ENCODE assay signal across 25 mouse cellular contexts in genomic region chr17:4265471-4265870, GRCm38 (mm10).
DNase-seq lines count a peak whose midpoint lies in the region; ATAC-seq and TF ChIP-seq lines count a peak whose summit lies in the region.
"Had no signal": no experiment of that assay in that cellular context is flagged by ENCODE, and none has a peak within 500 bp of the region (broad histone marks: within the 10 kb centered on the region; RNA-seq: fewer than 3 reads in every experiment).

No protein-coding gene starts in this region.

- no peak for DNase-seq in forebrain, embryonic 11.5 days (ENCODE audit: low spot score)
- DNase-seq in midbrain, embryonic 10.5 days (ENCODE audit: low spot score): no peak
- no peak for DNase-seq in midbrain, postnatal 0 days (ENCODE audit: low spot score)
- peak; percentile 51 for DNase-seq in brain, embryonic 14.5 days (ENCODE audit: low read depth)
- DNase-seq in gonadal fat pad, adult 2 months (ENCODE audit: low read depth): peak; percentile 28
- DNase-seq in left cerebral cortex, adult 11 months (ENCODE audit: low spot score): no peak
- no peak for DNase-seq in adrenal gland, postnatal 25 days
- DNase-seq: adrenal gland, adult 2 months; cerebellum, adult 18-20 months; cerebellum, postnatal 25 days; heart, postnatal 10 days; liver, embryonic 13.5 days; lung, adult 2 months; lung, postnatal 14 days had no signal

- H3K36me3 ChIP-seq in forebrain, embryonic 12.5 days (replicated peaks): no peaks in the 10 kb centered on the region
- H3K36me3 ChIP-seq in forebrain, embryonic 11.5 days (ENCODE audit: control insufficient read depth, insufficient read depth, low read length): no peaks in the 10 kb centered on the region
- H3K36me3 ChIP-seq in midbrain, embryonic 10.5 days: no peaks in the 10 kb centered on the region
- H3K36me3 ChIP-seq in midbrain, postnatal 0 days (ENCODE audit: insufficient read depth, low read length): no peaks in the 10 kb centered on the region
- H3K36me3 ChIP-seq: embryonic facial prominence, embryonic 13.5 days; G1E; heart, embryonic 12.5 days; hindbrain, embryonic 10.5 days; limb, embryonic 12.5 days; liver, embryonic 13.5 days; midbrain, embryonic 13.5 days had no signal

- no peaks in the 10 kb centered on the region for H3K9me3 ChIP-seq in forebrain, embryonic 12.5 days
- no peaks in the 10 kb centered on the region for H3K9me3 ChIP-seq in forebrain, embryonic 11.5 days (ENCODE audit: control insufficient read depth, low read length)
- no peaks in the 10 kb centered on the region for H3K9me3 ChIP-seq in midbrain, embryonic 10.5 days (replicated peaks)
- no peaks in the 10 kb centered on the region for H3K9me3 ChIP-seq in midbrain, postnatal 0 days (ENCODE audit: low read length)
- H3K9me3 ChIP-seq: embryonic facial prominence, embryonic 13.5 days; G1E; heart, embryonic 12.5 days; hindbrain, embryonic 10.5 days; limb, embryonic 12.5 days; liver, embryonic 13.5 days; midbrain, embryonic 13.5 days had no signal

- no peak overlapping the region; the same call in 1 of the 2 replicates for H3K27ac ChIP-seq in forebrain, embryonic 12.5 days
- no peak overlapping the region; the same call in 1 of the 2 replicates for H3K27ac ChIP-seq in forebrain, embryonic 11.5 days (ENCODE audit: low read depth, low read length)
- 0 out of 2 replicates have a peak overlapping the region, but pooled peaks have one; percentile 38 for H3K27ac ChIP-seq in midbrain, embryonic 10.5 days (replicated peaks)
- H3K27ac ChIP-seq in midbrain, postnatal 0 days (ENCODE audit: low read depth, low read length): no peak overlapping the region
- H3K27ac ChIP-seq: embryonic facial prominence, embryonic 13.5 days; kidney, postnatal 0 days; liver, embryonic 13.5 days; stomach, postnatal 0 days had no signal

- H3K4me2 ChIP-seq in forebrain, embryonic 12.5 days: 0 out of 2 replicates have a peak overlapping the region, but pooled peaks have one; percentile 24
- no peak overlapping the region for H3K4me2 ChIP-seq in forebrain, embryonic 11.5 days (ENCODE audit: low read depth, low read length, severe bottlenecking)
- no peak overlapping the region for H3K4me2 ChIP-seq in midbrain, postnatal 0 days (ENCODE audit: low read depth, low read length, poor library complexity, severe bottlenecking)
- H3K4me2 ChIP-seq: heart, embryonic 12.5 days; liver, embryonic 13.5 days; midbrain, embryonic 13.5 days had no signal

- WGBS in forebrain, embryonic 12.5 days: 40% methylated on average over 6 of the region's 6 CpGs
- 57% methylated on average over 6 of the region's 6 CpGs for WGBS in forebrain, embryonic 11.5 days
- 64% methylated on average over 6 of the region's 6 CpGs for WGBS in midbrain, embryonic 10.5 days
- 56% methylated on average over 6 of the region's 6 CpGs for WGBS in midbrain, postnatal 0 days

- TF ChIP-seq CTCF in midbrain, postnatal 0 days (IDR thresholded peaks at IDR 0.05): no peak
- TF ChIP-seq CTCF in brain, embryonic 14.5 days (IDR thresholded peaks at IDR 0.05; ENCODE audit: borderline replicate concordance, extremely low read depth, insufficient read depth, insufficient read length): no peak

- no peaks in the 10 kb centered on the region for H3K27me3 ChIP-seq in forebrain, embryonic 12.5 days
- H3K27me3 ChIP-seq in forebrain, embryonic 11.5 days (ENCODE audit: control insufficient read depth, insufficient read depth, low read length): no peaks in the 10 kb centered on the region
- no peaks in the 10 kb centered on the region for H3K27me3 ChIP-seq in midbrain, embryonic 10.5 days (ENCODE audit: low read depth, poor library complexity, severe bottlenecking)
- no peaks in the 10 kb centered on the region for H3K27me3 ChIP-seq in midbrain, postnatal 0 days (ENCODE audit: insufficient read depth, low read length)
- H3K27me3 ChIP-seq: embryonic facial prominence, embryonic 13.5 days; heart, embryonic 12.5 days; limb, embryonic 12.5 days; liver, embryonic 13.5 days; midbrain, embryonic 13.5 days had no signal

- TF ChIP-seq POLR2A in brain, embryonic 14.5 days (IDR thresholded peaks at IDR 0.05; ENCODE audit: borderline replicate concordance, extremely low read depth, insufficient read depth, insufficient read length, poor library complexity, severe bottlenecking): no peak

- peak; percentile 49; the same call in 1 of the 2 replicates for ATAC-seq in forebrain, embryonic 12.5 days (ENCODE audit: low FRiP score)
- no peak for ATAC-seq in forebrain, embryonic 11.5 days (replicated peaks; ENCODE audit: low FRiP score)
- ATAC-seq in midbrain, postnatal 0 days (ENCODE audit: low FRiP score): no peak
- ATAC-seq: intestine, postnatal 0 days had no signal

- peaks cover 21% of the 10 kb centered on the region for H3K4me1 ChIP-seq in forebrain, embryonic 12.5 days
- H3K4me1 ChIP-seq in forebrain, embryonic 11.5 days (replicated peaks; ENCODE audit: control insufficient read depth, insufficient read depth, low read length): no peaks in the 10 kb centered on the region
- H3K4me1 ChIP-seq in midbrain, embryonic 10.5 days: peaks cover 25% of the 10 kb centered on the region
- peaks cover 6% of the 10 kb centered on the region; the same call in 1 of the 2 replicates for H3K4me1 ChIP-seq in midbrain, postnatal 0 days (ENCODE audit: insufficient read depth, low read length)
- H3K4me1 ChIP-seq: heart, embryonic 12.5 days; liver, embryonic 13.5 days had no signal

- no peak overlapping the region for H3K4me3 ChIP-seq in forebrain, embryonic 12.5 days (replicated peaks)
- H3K4me3 ChIP-seq in forebrain, embryonic 11.5 days (ENCODE audit: low read depth, low read length): no peak overlapping the region
- H3K4me3 ChIP-seq in midbrain, embryonic 10.5 days: no peak overlapping the region
- H3K4me3 ChIP-seq in midbrain, postnatal 0 days (ENCODE audit: low read depth, low read length): no peak overlapping the region
- H3K4me3 ChIP-seq: embryonic facial prominence, embryonic 13.5 days; erythroblast, embryonic 14.5 days; heart, embryonic 12.5 days; hindbrain, embryonic 10.5 days; liver, embryonic 13.5 days; midbrain, embryonic 13.5 days had no signal

- H3K9ac ChIP-seq in forebrain, embryonic 12.5 days: no peak overlapping the region
- H3K9ac ChIP-seq in forebrain, embryonic 11.5 days (ENCODE audit: low read length): no peak overlapping the region
- H3K9ac ChIP-seq in midbrain, postnatal 0 days (replicated peaks; ENCODE audit: low read length, poor library complexity, severe bottlenecking): no peak overlapping the region
- H3K9ac ChIP-seq: embryonic facial prominence, embryonic 13.5 days; heart, embryonic 12.5 days; limb, embryonic 12.5 days; liver, embryonic 13.5 days; midbrain, embryonic 13.5 days had no signal

Comparison
In these comparisons a context has a peak if more than half of its experiments do, and no peak if none do; other contexts are left out.
1. DNase-seq: peak in brain, embryonic 14.5 days (single experiment) and gonadal fat pad, adult 2 months (single experiment); none in forebrain, embryonic 11.5 days (single experiment), midbrain, embryonic 10.5 days (single experiment), midbrain, postnatal 0 days (single experiment), left cerebral cortex, adult 11 months (single experiment) and adrenal gland, postnatal 25 days (single experiment).